Mouse (Mus musculus) cerebellum, postnatal 14 days (tissue): Measurements from ENCODE around the gene Bcorl1.

Experiments used
- DNase-seq, 2 experiments: peaks; one replicate each; pipeline ENCODE4 v3.0.0; 2021; ENCODE audit warnings: mixed read lengths in 2 of 2

The Bcorl1 gene

DNA sequence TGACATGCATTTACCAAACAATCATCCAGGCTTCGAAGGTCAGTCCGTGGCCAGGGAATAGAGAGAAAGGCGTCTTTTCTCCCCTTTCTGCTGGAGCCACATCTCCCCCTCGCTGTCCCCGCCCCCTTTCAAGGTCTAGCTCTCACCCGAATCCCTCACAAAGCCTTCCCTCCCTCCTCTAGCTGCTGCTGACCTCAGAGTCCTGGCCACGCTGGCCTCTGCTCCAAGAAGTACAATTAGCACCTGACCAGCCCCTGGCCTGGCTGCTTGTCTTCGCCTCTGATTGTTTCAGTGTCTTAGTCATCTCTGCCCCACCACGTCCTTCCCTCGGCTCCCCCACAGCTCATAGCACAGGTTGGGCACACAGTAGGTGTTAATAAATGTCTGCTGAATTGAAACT lies 108.5 kb downstream of the Bcorl1 start:
- DNase-seq: no peak

DNA sequence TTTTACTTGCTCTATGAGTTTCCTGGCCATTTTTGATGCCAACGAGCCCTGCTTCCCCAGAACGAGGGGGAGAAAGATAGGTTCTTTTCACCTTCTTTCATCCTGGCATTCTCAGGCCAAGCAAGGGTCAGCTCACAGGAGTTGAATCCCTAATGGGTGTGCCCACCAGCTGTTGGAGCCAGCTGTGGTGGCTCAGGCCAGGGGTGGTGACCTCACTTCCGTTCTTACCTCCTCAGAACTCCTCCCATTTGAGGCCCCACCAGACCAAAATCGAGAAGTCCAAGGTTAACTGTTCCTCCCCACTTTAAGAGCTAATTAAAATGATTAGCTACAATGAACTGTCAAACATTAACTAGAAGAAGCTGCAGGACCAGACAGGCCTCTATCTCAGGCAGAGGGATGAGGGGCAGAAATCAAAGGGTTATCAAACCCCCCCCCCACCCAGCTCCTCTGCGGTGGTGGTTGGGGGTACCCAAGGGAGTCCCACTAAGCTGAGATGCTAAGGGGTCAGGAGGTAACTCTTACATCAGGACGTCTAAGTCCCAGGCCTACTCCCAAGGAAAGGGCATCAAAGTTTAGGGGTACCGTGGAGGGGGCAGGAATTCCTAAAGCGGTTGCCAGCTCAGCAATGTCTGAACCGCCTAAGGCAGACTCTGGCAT lies 111.2 kb downstream of the Bcorl1 start:
- DNase-seq: no peak

GRCm38 (mm10) chrX:48452931-48453673 lies 111.9 kb downstream of the Bcorl1 start:
- DNase-seq: peak in 1 of 2 experiments; percentile 6

- peak in 1 of 2 experiments; percentile 23 for DNase-seq
Observed at GRCm38 (mm10) chrX:48453736-48454494, 112.8 kb downstream of the Bcorl1 start.

DNA sequence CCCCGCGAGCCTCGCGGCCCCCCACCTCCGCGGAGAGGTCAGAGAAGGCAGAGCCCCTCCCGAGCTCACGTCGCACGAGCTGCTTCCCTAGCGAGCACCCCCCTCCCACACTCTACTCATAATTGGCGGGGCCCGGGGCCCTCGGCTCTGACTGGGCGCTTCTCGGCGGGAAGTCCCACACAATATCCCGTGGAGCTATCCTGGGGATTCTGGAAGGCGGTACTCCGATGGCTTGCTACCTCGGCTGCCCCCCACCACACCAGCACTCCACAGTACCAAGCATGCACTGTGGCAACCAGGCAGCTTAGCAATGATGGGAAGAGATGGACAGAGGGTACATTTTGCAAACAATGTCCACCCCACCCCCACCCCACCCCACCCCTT lies 113.3 kb downstream of the Bcorl1 start:
- DNase-seq: no peak

GRCm38 (mm10) chrX:48455018-48455417 lies 113.9 kb downstream of the Bcorl1 start:
- no peak for DNase-seq

DNA sequence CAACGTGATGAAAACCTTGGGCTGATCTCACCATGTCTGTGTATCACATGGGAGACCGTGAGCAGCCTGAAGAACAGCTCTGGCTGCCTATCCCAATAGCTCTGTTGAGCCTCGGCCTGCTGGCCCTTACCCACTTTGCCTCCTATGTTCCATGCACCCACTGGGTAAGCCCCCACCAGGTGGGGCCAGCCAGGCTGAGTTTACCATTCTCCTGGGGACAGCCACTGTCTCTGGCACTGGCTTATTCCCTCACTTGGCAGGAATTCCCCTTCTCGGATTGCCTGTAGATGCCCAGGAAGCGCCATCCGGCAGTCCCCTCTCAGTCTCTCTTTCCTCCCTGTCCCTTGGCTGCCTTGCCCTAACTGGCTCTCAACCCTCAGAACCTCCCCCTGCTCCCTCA lies 115.8 kb downstream of the Bcorl1 start:
- no peak for DNase-seq
